8 mouse cellular contexts compared by ENCODE assay signal in genomic region chr11:60114296-60115023, GRCm38 (mm10). TPM values are rescaled to one million over a fixed set of nuclear protein-coding genes. Genes with fewer than 3 reads are reported as not detected.
DNase-seq lines count a peak whose midpoint lies in the region; ATAC-seq and TF ChIP-seq lines count a peak whose summit lies in the region.

No protein-coding gene starts in this region.

- H3K36me3 ChIP-seq in forebrain, embryonic 15.5 days, result no peaks in the 10 kb centered on the region
- no peaks in the 10 kb centered on the region for H3K36me3 ChIP-seq in hindbrain, postnatal 0 days (ENCODE audit: insufficient read depth, low read length)
- H3K36me3 ChIP-seq in liver, embryonic 11.5 days (ENCODE audit: control insufficient read depth, insufficient read depth, low read length), result no peaks in the 10 kb centered on the region
- H3K36me3 ChIP-seq in midbrain, postnatal 0 days (ENCODE audit: insufficient read depth, low read length), result no peaks in the 10 kb centered on the region
- H3K36me3 ChIP-seq in splenic B cell, adult 2 months (ENCODE audit: control insufficient read depth, insufficient read depth, low read length, poor library complexity, severe bottlenecking), result no peaks in the 10 kb centered on the region

- DNase-seq in cerebellum, adult 8-10 months, result no peak
- peak; percentile 61 for DNase-seq in brain, adult 2 months (ENCODE audit: low read depth, low spot score)
- DNase-seq in hindbrain, postnatal 0 days (ENCODE audit: low spot score), result peak; percentile 62
- DNase-seq in liver, embryonic 11.5 days (ENCODE audit: low spot score), result peak; percentile 63
- DNase-seq in midbrain, postnatal 0 days (ENCODE audit: low spot score), result peak; percentile 62
- DNase-seq in splenic B cell, adult 2 months (ENCODE audit: low read depth, low spot score), result peak; percentile 41

- peak overlapping the region; percentile 88 for H3K27ac ChIP-seq in forebrain, embryonic 15.5 days (replicated peaks)
- H3K27ac ChIP-seq in hindbrain, postnatal 0 days, result peak overlapping the region; percentile 88
- peak overlapping the region; percentile 94 for H3K27ac ChIP-seq in liver, embryonic 11.5 days (ENCODE audit: low read depth, low read length)
- peak overlapping the region; percentile 84 for H3K27ac ChIP-seq in midbrain, postnatal 0 days (ENCODE audit: low read depth, low read length)

- ATAC-seq in cerebellum, adult (ENCODE audit: insufficient number of reproducible peaks, low FRiP score, low TSS enrichment), result 0 out of 2 replicates have a peak, but pooled peaks have one; percentile 18
- ATAC-seq in forebrain, embryonic 15.5 days (replicated peaks), result peak; percentile 26
- ATAC-seq in hindbrain, postnatal 0 days, result peak; percentile 67
- ATAC-seq in liver, embryonic 11.5 days (replicated peaks; ENCODE audit: low FRiP score), result peak; percentile 14
- ATAC-seq in midbrain, postnatal 0 days (ENCODE audit: low FRiP score), result peak; percentile 61

- H3K9ac ChIP-seq in forebrain, embryonic 15.5 days (replicated peaks), result peak overlapping the region; percentile 68
- H3K9ac ChIP-seq in hindbrain, postnatal 0 days (replicated peaks; ENCODE audit: low read length), result peak overlapping the region; percentile 65
- peak overlapping the region; percentile 71 for H3K9ac ChIP-seq in liver, embryonic 11.5 days (ENCODE audit: low read depth, low read length)
- H3K9ac ChIP-seq in midbrain, postnatal 0 days (replicated peaks; ENCODE audit: low read length, poor library complexity, severe bottlenecking), result peak overlapping the region; percentile 61

- WGBS in forebrain, embryonic 15.5 days, result 1% methylated on average over 21 of the region's 21 CpGs
- 2% methylated on average over 21 of the region's 21 CpGs for WGBS in hindbrain, postnatal 0 days
- WGBS in liver, embryonic 11.5 days, result 2% methylated on average over 21 of the region's 21 CpGs
- 2% methylated on average over 19 of the region's 21 CpGs for WGBS in midbrain, postnatal 0 days

- 0 out of 2 replicates have a peak, but pooled peaks have one; percentile 6 for TF ChIP-seq CTCF in hindbrain, postnatal 0 days (IDR thresholded peaks at IDR 0.05; ENCODE audit: low read depth)
- TF ChIP-seq CTCF in midbrain, postnatal 0 days (IDR thresholded peaks at IDR 0.05), result peak; percentile 33; the same call in 1 of the 2 replicates

- no peaks in the 10 kb centered on the region for H3K27me3 ChIP-seq in forebrain, embryonic 15.5 days
- no peaks in the 10 kb centered on the region for H3K27me3 ChIP-seq in hindbrain, postnatal 0 days (ENCODE audit: insufficient read depth, low read length)
- no peaks in the 10 kb centered on the region for H3K27me3 ChIP-seq in liver, embryonic 11.5 days (replicated peaks; ENCODE audit: control insufficient read depth, insufficient read depth, low read length)
- H3K27me3 ChIP-seq in midbrain, postnatal 0 days (ENCODE audit: insufficient read depth, low read length), result no peaks in the 10 kb centered on the region
- H3K27me3 ChIP-seq in splenic B cell, adult 2 months (ENCODE audit: control insufficient read depth, insufficient read depth, low read length, poor library complexity, severe bottlenecking), result no peaks in the 10 kb centered on the region

- H3K9me3 ChIP-seq in forebrain, embryonic 15.5 days, result no peaks in the 10 kb centered on the region
- H3K9me3 ChIP-seq in hindbrain, postnatal 0 days (ENCODE audit: low read length), result no peaks in the 10 kb centered on the region
- H3K9me3 ChIP-seq in liver, embryonic 11.5 days (ENCODE audit: control insufficient read depth, low read length), result no peaks in the 10 kb centered on the region
- H3K9me3 ChIP-seq in midbrain, postnatal 0 days (ENCODE audit: low read length), result no peaks in the 10 kb centered on the region

- peak overlapping the region; percentile 54 for H3K4me3 ChIP-seq in forebrain, embryonic 15.5 days
- peak overlapping the region; percentile 50 for H3K4me3 ChIP-seq in hindbrain, postnatal 0 days (ENCODE audit: low read length)
- H3K4me3 ChIP-seq in liver, embryonic 11.5 days (ENCODE audit: low read depth, low read length), result peak overlapping the region; percentile 54
- H3K4me3 ChIP-seq in midbrain, postnatal 0 days (ENCODE audit: low read depth, low read length), result peak overlapping the region; percentile 49

- H3K4me2 ChIP-seq in forebrain, embryonic 15.5 days (replicated peaks), result peak overlapping the region; percentile 69
- peak overlapping the region; percentile 84 for H3K4me2 ChIP-seq in hindbrain, postnatal 0 days (ENCODE audit: low read depth, low read length)
- peak overlapping the region; percentile 80 for H3K4me2 ChIP-seq in liver, embryonic 11.5 days
- H3K4me2 ChIP-seq in midbrain, postnatal 0 days (ENCODE audit: low read depth, low read length, poor library complexity, severe bottlenecking), result peak overlapping the region; percentile 81

- peaks cover 52% of the 10 kb centered on the region for H3K4me1 ChIP-seq in forebrain, embryonic 15.5 days
- H3K4me1 ChIP-seq in hindbrain, postnatal 0 days (ENCODE audit: insufficient read depth, low read length), result peaks cover 37% of the 10 kb centered on the region
- peaks cover 59% of the 10 kb centered on the region for H3K4me1 ChIP-seq in liver, embryonic 11.5 days (replicated peaks; ENCODE audit: control insufficient read depth, insufficient read depth, low read length)
- peaks cover 18% of the 10 kb centered on the region for H3K4me1 ChIP-seq in midbrain, postnatal 0 days (ENCODE audit: insufficient read depth, low read length)

RNA-seq across cellular contexts. Expression of gene Rai1, which starts 9.6 kb away (rescaled TPM):
- 31.9 and 34.2 TPM in 2 replicates for polyA plus RNA-seq in forebrain, embryonic 15.5 days (2015; fragmentation: Nextera tagmentation; extraction: Ambion mirVana)
- 70.0 and 90.2 TPM in 2 replicates for total RNA-seq in hindbrain, postnatal 0 days (2014; rRNA removed)
- polyA plus RNA-seq in hindbrain, postnatal 0 days (2015; fragmentation: Nextera tagmentation; extraction: Ambion mirVana), result 20.8 and 24.9 TPM in 2 replicates
- polyA plus RNA-seq in liver, embryonic 11.5 days (2014; fragmentation: Nextera tagmentation; extraction: Ambion mirVana), result 18.6 and 24.2 TPM in 2 replicates
- total RNA-seq in midbrain, postnatal 0 days (2014; rRNA removed), result 50.7 and 66.8 TPM in 2 replicates
- 20.1 and 22.0 TPM in 2 replicates for polyA plus RNA-seq in midbrain, postnatal 0 days (2015; fragmentation: Nextera tagmentation; extraction: Ambion mirVana)

Comparison
In these comparisons a context has a peak if more than half of its experiments do, and no peak if none do; other contexts are left out.
1. ATAC-seq: peak in every context shown above with its lines; median percentile 67 in hindbrain, postnatal 0 days; 61 in midbrain, postnatal 0 days; 26 in forebrain, embryonic 15.5 days; 18 in cerebellum, adult; 14 in liver, embryonic 11.5 days.